Mouse (Mus musculus) MN1 (cell line): Measurements from ENCODE around the gene Gm11397.
"Not testable (repeated sequence)": the region's sequence is repeated elsewhere in the genome, so short reads cannot be mapped to it uniquely, and the experiment has no call there.

Experiments used
- DNase-seq: peaks from one replicate; pipeline ENCODE4 v3.0.0-alpha.2; 2016; ENCODE audit warnings: low spot score

Gm11397 gene

DNA sequence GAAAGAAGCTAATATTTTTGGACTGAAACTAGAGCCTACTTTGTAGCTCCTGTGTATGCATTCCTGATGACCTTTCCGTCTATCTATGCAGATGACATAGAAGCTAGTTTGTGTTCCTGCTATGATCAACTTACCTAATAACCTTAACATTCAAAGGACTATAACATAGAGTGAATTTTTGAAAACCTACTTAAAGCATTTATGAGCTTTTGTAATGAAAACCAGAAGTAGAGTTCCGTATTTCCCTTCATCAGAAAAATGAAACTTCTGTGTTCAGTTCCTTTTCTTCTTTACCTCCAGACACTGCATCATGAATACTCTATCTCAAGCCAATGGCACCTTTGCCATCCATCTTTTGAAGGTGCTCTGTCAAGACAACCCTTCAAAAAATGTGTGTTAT, at the start of gene Gm11397:
Gene Gm11397, plus strand, starts transcription at position 301 of the 400 bp plus-strand sequence.
- not testable (repeated sequence) for DNase-seq

DNA sequence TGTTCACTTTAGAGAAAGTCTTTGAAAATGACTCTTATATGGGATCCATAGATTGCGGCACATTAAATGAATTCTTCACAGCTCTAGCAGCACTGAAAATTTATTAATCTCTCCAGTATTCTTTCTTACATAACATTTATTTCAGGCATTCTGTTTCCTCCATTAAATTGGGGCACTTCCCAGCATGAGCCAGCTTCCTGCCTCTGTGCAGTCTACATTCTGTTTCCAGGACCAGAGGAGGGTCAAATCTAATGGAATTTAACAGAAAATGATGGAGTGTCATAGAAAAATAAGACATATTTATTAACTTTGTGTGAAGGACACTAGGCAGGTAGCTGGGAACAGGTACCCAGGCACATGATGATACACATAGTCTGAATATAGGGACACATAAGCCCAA, 38.9 kb upstream of the Gm11397 start:
- not testable (repeated sequence) for DNase-seq

DNA sequence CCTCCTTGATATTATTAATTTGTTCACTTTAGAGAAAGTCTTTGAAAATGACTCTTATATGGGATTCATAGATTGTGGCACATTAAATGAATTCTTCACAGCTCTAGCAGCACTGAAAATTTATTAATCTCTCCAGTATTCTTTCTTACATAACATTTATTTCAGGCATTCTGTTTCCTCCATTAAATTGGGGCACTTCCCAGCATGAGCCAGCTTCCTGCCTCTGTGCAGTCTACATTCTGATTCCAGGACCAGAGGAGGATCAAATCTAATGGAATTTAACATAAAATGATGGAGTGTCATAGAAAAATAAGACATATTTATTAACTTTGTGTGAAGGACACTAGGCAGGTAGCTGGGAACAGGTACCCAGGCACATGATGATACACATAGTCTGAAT, 37.2 kb downstream of the Gm11397 start:
- DNase-seq = not testable (repeated sequence)
